Mouse (Mus musculus): ENCODE measurements around the gene Sema4c.

DNA sequence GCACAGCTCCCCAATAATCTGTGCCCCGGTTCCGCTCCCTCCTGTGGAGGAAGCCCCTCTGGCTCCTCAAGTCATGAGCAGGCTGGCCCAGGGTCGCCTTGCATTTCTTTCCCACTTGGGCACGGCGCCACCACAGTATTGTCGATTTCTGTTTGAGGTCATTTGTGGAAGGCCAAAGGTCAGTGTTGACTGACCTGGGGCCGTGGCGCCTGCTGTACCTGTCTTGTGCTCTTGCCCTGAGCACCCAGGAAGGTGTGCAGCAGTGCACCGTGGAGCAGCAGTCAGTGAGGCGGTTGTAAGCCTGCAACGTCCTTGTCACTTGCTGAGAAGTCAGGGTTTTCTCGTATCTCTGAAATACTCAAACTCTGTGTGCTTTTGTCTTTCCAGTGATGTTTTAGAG, 32.4 kb downstream of the Sema4c start:
- TF ChIP-seq CTCF (conservative IDR thresholded peaks at IDR 0.05; ENCODE audit: insufficient read depth, insufficient read length, low read depth, low read length) (no peak), POLR2A (IDR thresholded peaks at IDR 0.05; ENCODE audit: low read depth, low read length) (no peak)
